Mouse (Mus musculus): ENCODE measurements around the gene Rgs17.

GRCm38 (mm10) chr10:5921771-5922170, 429 bp downstream of the Rgs17 start:
- TF ChIP-seq CTCF (IDR thresholded peaks at IDR 0.05; ENCODE audit: extremely low read depth, insufficient read length, insufficient replicate concordance, low read depth, low read length) (no peak), POLR2A (IDR thresholded peaks at IDR 0.05; ENCODE audit: low read depth, low read length) (no peak)
